Comparison of ENCODE assay signal across 9 mouse cellular contexts in genomic region chr17:36942791-36943471, GRCm38 (mm10). TPM values are rescaled to one million over a fixed set of nuclear protein-coding genes. Genes with fewer than 3 reads are reported as not detected.
A peak's percentile ranks its signal among the peaks of the same experiment; 100 is the strongest.
DNase-seq lines count a peak whose midpoint lies in the region; ATAC-seq lines count a peak whose summit lies in the region.
"Had no signal": no experiment of that assay in that cellular context is flagged by ENCODE, and none has a peak within 500 bp of the region (broad histone marks: within the 10 kb centered on the region; RNA-seq: fewer than 3 reads in every experiment).

Gene Rnf39 (plus strand): TSS chr17:36942918.

- no peaks in the 10 kb centered on the region for H3K9me3 ChIP-seq in heart, embryonic 10.5 days
- H3K9me3 ChIP-seq in heart, embryonic 11.5 days (replicated peaks; ENCODE audit: control insufficient read depth, low read length), result no peaks in the 10 kb centered on the region
- no peaks in the 10 kb centered on the region for H3K9me3 ChIP-seq in limb, embryonic 11.5 days (ENCODE audit: control insufficient read depth, low read length)
- H3K9me3 ChIP-seq in midbrain, embryonic 10.5 days (replicated peaks), result no peaks in the 10 kb centered on the region

- H3K9ac ChIP-seq in heart, embryonic 11.5 days (ENCODE audit: low read depth, low read length), result no peak within 1 kb of the TSS
- H3K9ac ChIP-seq in limb, embryonic 11.5 days (ENCODE audit: low read length), result peak within 1 kb of the TSS; percentile 40; the same call in 1 of the 2 replicates

- H3K4me1 ChIP-seq in heart, embryonic 10.5 days, result peaks cover 21% of the 10 kb centered on the region
- H3K4me1 ChIP-seq in heart, embryonic 11.5 days (ENCODE audit: control insufficient read depth, insufficient read depth, low read length), result peaks cover 14% of the 10 kb centered on the region; the same call in 1 of the 2 replicates
- peaks cover 12% of the 10 kb centered on the region for H3K4me1 ChIP-seq in limb, embryonic 11.5 days (ENCODE audit: control insufficient read depth, insufficient read depth, low read length)
- peaks cover 30% of the 10 kb centered on the region for H3K4me1 ChIP-seq in midbrain, embryonic 10.5 days

- H3K36me3 ChIP-seq in heart, embryonic 10.5 days, result no peaks in the 10 kb centered on the region
- no peaks in the 10 kb centered on the region for H3K36me3 ChIP-seq in heart, embryonic 11.5 days (ENCODE audit: control insufficient read depth, insufficient read depth, low read length)
- no peaks in the 10 kb centered on the region for H3K36me3 ChIP-seq in limb, embryonic 11.5 days (ENCODE audit: control insufficient read depth, insufficient read depth, low read length)
- H3K36me3 ChIP-seq in midbrain, embryonic 10.5 days, result no peaks in the 10 kb centered on the region

- ATAC-seq in heart, embryonic 11.5 days (replicated peaks; ENCODE audit: insufficient number of reproducible peaks, low FRiP score, low TSS enrichment), result no peak
- ATAC-seq in limb, embryonic 11.5 days (ENCODE audit: insufficient number of reproducible peaks, low FRiP score, low TSS enrichment, low read depth), result no peak; the same call in 1 of the 2 replicates

- peak within 1 kb of the TSS; percentile 74 for H3K4me2 ChIP-seq in heart, embryonic 11.5 days
- peak within 1 kb of the TSS; percentile 67 for H3K4me2 ChIP-seq in limb, embryonic 11.5 days (ENCODE audit: low read depth, severe bottlenecking)

- intact Hi-C loops in gastrocnemius, postnatal 36 days (cut with DNase I), result no loop called here

- no peak for DNase-seq in heart, embryonic 10.5 days (ENCODE audit: low spot score)
- DNase-seq in heart, adult 8-10 months (ENCODE audit: low spot score), result no peak
- peak; percentile 56 to 68 for DNase-seq in cerebellum, adult 18-20 months
- DNase-seq in limb, embryonic 11.5 days (ENCODE audit: low spot score), result peak; percentile 43
- DNase-seq in midbrain, embryonic 10.5 days (ENCODE audit: low spot score), result peak; percentile 28
- DNase-seq in thymus, postnatal 14 days, result peak; percentile 46
- DNase-seq in gastrocnemius, postnatal 36 days, result no peak

- peak within 1 kb of the TSS; percentile 59 for H3K4me3 ChIP-seq in heart, embryonic 10.5 days
- H3K4me3 ChIP-seq in heart, embryonic 11.5 days (ENCODE audit: low read depth, low read length), result peak within 1 kb of the TSS; percentile 42
- H3K4me3 ChIP-seq in limb, embryonic 11.5 days (ENCODE audit: low read depth, low read length), result peak within 1 kb of the TSS; percentile 40
- peak within 1 kb of the TSS; percentile 54 for H3K4me3 ChIP-seq in midbrain, embryonic 10.5 days

- H3K27ac ChIP-seq in heart, embryonic 10.5 days, result 0 out of 2 replicates have a peak within 1 kb of the TSS, but pooled peaks have one; percentile 16
- no peak within 1 kb of the TSS for H3K27ac ChIP-seq in heart, embryonic 11.5 days (ENCODE audit: low read depth, low read length)
- no peak within 1 kb of the TSS for H3K27ac ChIP-seq in limb, embryonic 11.5 days (replicated peaks; ENCODE audit: low read depth, low read length)
- H3K27ac ChIP-seq in midbrain, embryonic 10.5 days (replicated peaks), result peak within 1 kb of the TSS; percentile 38; the same call in 1 of the 2 replicates

- peaks cover 85% of the 10 kb centered on the region for H3K27me3 ChIP-seq in heart, embryonic 10.5 days (ENCODE audit: insufficient read depth, poor library complexity, severe bottlenecking)
- peaks cover 68% of the 10 kb centered on the region for H3K27me3 ChIP-seq in heart, embryonic 11.5 days (ENCODE audit: control insufficient read depth, insufficient read depth, low read length)
- peaks cover 38% of the 10 kb centered on the region for H3K27me3 ChIP-seq in limb, embryonic 11.5 days (ENCODE audit: control insufficient read depth, insufficient read depth, low read length)
- peaks cover 72% of the 10 kb centered on the region for H3K27me3 ChIP-seq in midbrain, embryonic 10.5 days (ENCODE audit: low read depth, poor library complexity, severe bottlenecking)

- WGBS in heart, embryonic 10.5 days, result 3% methylated on average over 59 of the region's 59 CpGs
- WGBS in heart, embryonic 11.5 days (ENCODE audit: insufficient replicate concordance), result 2% methylated on average over 59 of the region's 59 CpGs
- 2% methylated on average over 56 of the region's 59 CpGs for WGBS in limb, embryonic 11.5 days
- WGBS in midbrain, embryonic 10.5 days, result 4% methylated on average over 59 of the region's 59 CpGs

RNA-seq across cellular contexts. Expression of gene Rnf39, which starts in this region (rescaled TPM):
- polyA plus RNA-seq in heart, embryonic 10.5 days (2016; fragmentation: Nextera tagmentation; extraction: Ambion mirVana), result not detected in 2 replicates
- 1 to 10 TPM in 3 of 4 experiments, under 1 TPM in 1; 0.71 to 1.9 (median 1.4) TPM for total RNA-seq in heart, adult 8-10 months (2022)
- 0.10 and 0.17 TPM in 2 replicates for polyA plus RNA-seq in heart, embryonic 11.5 days (2014; fragmentation: Nextera tagmentation; extraction: Ambion mirVana)
- polyA plus RNA-seq in limb, embryonic 11.5 days (2014; fragmentation: Nextera tagmentation; extraction: Ambion mirVana), result 0.31 and 0.45 TPM in 2 replicates
- 0.22 and 0.67 TPM in 2 replicates for polyA plus RNA-seq in midbrain, embryonic 10.5 days (2016; fragmentation: Nextera tagmentation; extraction: Ambion mirVana)
- total RNA-seq in gastrocnemius, postnatal 36 days (2021), result not detected
- total RNA-seq: G1E had no signal
- polyA plus RNA-seq: G1E had no signal

Comparison
In these comparisons a context has a peak if more than half of its experiments do, and no peak if none do; other contexts are left out.
1. Peak in DNase-seq, H3K4me3 ChIP-seq, H3K9ac ChIP-seq and H3K4me2 ChIP-seq in limb, embryonic 11.5 days; RNA of the gene not detected or under 1 TPM.
2. Peak in DNase-seq, H3K4me3 ChIP-seq and H3K27ac ChIP-seq in midbrain, embryonic 10.5 days; RNA of the gene not detected or under 1 TPM.
3. DNase-seq: peak in cerebellum, adult 18-20 months (2 of 2) and thymus, postnatal 14 days (single experiment); none in heart, embryonic 10.5 days (single experiment), heart, adult 8-10 months (single experiment) and gastrocnemius, postnatal 36 days (0 of 2).
4. Peak in every context shown above with its lines, with median percentiles within 50 percentile points of each other: H3K4me3 ChIP-seq.